Comparison of ENCODE assay signal across 10 mouse cellular contexts in the genomic region with DNA sequence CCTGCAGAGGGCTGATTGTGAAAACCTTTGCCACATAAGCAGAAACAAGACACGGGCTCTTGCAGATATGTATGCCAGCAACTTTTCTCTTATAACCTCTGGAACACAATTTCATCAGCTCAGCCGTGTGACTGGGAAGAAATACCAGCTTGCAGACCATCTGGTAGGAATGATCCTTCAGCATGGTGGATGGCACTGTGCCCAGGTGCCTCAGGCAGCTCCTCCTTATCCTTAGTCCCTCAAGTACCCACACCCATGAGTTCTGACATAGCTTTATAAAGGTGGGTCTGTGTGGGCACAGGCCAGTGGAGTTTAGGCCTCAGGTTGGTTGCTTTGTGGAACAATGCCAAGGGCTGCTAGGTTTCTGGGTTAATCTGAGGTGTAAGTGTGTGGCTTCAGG. TPM values are rescaled to one million over a fixed set of nuclear protein-coding genes. Genes with fewer than 3 reads are reported as not detected.
A peak's percentile ranks its signal among the peaks of the same experiment; 100 is the strongest.
DNase-seq lines count a peak whose midpoint lies in the region; ATAC-seq lines count a peak whose summit lies in the region.
"Had no signal": no experiment of that assay in that cellular context is flagged by ENCODE, and none has a peak within 500 bp of the region (broad histone marks: within the 10 kb centered on the region; RNA-seq: fewer than 3 reads in every experiment).

No protein-coding gene starts in this region.

- peak; percentile 44 for DNase-seq in hindbrain, embryonic 14.5 days (ENCODE audit: low spot score)
- no peak for DNase-seq in hindbrain, embryonic 10.5 days (ENCODE audit: low spot score)
- peak; percentile 49 for DNase-seq in adrenal gland, postnatal 10 days
- DNase-seq in fat pad, adult 2 months (ENCODE audit: extremely low read depth, low read depth, low spot score), result peak; percentile 61
- DNase-seq in left cerebral cortex, postnatal 25 days (ENCODE audit: low spot score in 2 of 2), result peak; percentile 65 to 85
- DNase-seq in Muller cell, postnatal 12 days (ENCODE audit: inconsistent ontology term), result no peak

- no peaks in the 10 kb centered on the region for H3K27me3 ChIP-seq in hindbrain, embryonic 14.5 days (ENCODE audit: control insufficient read depth, insufficient read depth, low read length)
- H3K27me3 ChIP-seq in hindbrain, embryonic 10.5 days (ENCODE audit: insufficient read depth, poor library complexity, severe bottlenecking), result no peaks in the 10 kb centered on the region
- H3K27me3 ChIP-seq in heart, embryonic 11.5 days (ENCODE audit: control insufficient read depth, insufficient read depth, low read length), result no peaks in the 10 kb centered on the region
- H3K27me3 ChIP-seq: embryonic facial prominence, embryonic 13.5 days; limb, embryonic 12.5 days had no signal

- intact Hi-C loops in left cerebral cortex, postnatal 25 days (cut with DNase I), result loop anchor here (1.0 kb wide), 1 partner anchor 25 kb away; the partner anchor contains the start of gene Pgrmc2

- 0 out of 2 replicates have a peak, but pooled peaks cover 6% of the 10 kb centered on the region for H3K9me3 ChIP-seq in hindbrain, embryonic 14.5 days (ENCODE audit: control insufficient read depth, low read length)
- no peaks in the 10 kb centered on the region for H3K9me3 ChIP-seq in hindbrain, embryonic 10.5 days
- 0 out of 2 replicates have a peak, but pooled peaks cover 2% of the 10 kb centered on the region for H3K9me3 ChIP-seq in heart, embryonic 11.5 days (replicated peaks; ENCODE audit: control insufficient read depth, low read length)
- H3K9me3 ChIP-seq: embryonic facial prominence, embryonic 13.5 days had no signal

- H3K4me3 ChIP-seq in hindbrain, embryonic 14.5 days (replicated peaks; ENCODE audit: low read length), result no peak overlapping the region
- H3K4me3 ChIP-seq in hindbrain, embryonic 10.5 days, result no peak overlapping the region
- no peak overlapping the region for H3K4me3 ChIP-seq in heart, embryonic 11.5 days (ENCODE audit: low read depth, low read length)
- H3K4me3 ChIP-seq: embryonic facial prominence, embryonic 13.5 days; limb, embryonic 12.5 days had no signal

- H3K36me3 ChIP-seq in hindbrain, embryonic 14.5 days (replicated peaks; ENCODE audit: control insufficient read depth, insufficient read depth), result no peaks in the 10 kb centered on the region
- peaks cover 7% of the 10 kb centered on the region for H3K36me3 ChIP-seq in hindbrain, embryonic 10.5 days
- H3K36me3 ChIP-seq in heart, embryonic 11.5 days (ENCODE audit: control insufficient read depth, insufficient read depth, low read length), result no peaks in the 10 kb centered on the region

- H3K9ac ChIP-seq in hindbrain, embryonic 14.5 days, result no peak overlapping the region
- H3K9ac ChIP-seq in heart, embryonic 11.5 days (ENCODE audit: low read depth, low read length), result no peak overlapping the region
- H3K9ac ChIP-seq: embryonic facial prominence, embryonic 13.5 days; limb, embryonic 12.5 days had no signal

- no peak overlapping the region for H3K4me2 ChIP-seq in hindbrain, embryonic 14.5 days (replicated peaks)
- no peak overlapping the region for H3K4me2 ChIP-seq in heart, embryonic 11.5 days
- H3K4me2 ChIP-seq: embryonic facial prominence, embryonic 13.5 days; limb, embryonic 12.5 days had no signal

- peak; percentile 44; the same call in 1 of the 2 replicates for ATAC-seq in hindbrain, embryonic 14.5 days (ENCODE audit: low FRiP score)
- ATAC-seq in inflammation-experienced regulatory T-cells, adult 6 months, result no peak
- ATAC-seq in heart, embryonic 11.5 days (replicated peaks; ENCODE audit: insufficient number of reproducible peaks, low FRiP score, low TSS enrichment), result no peak

- 66% methylated on average over 2 of the region's 2 CpGs for WGBS in hindbrain, embryonic 14.5 days
- 88% methylated on average over 2 of the region's 2 CpGs for WGBS in hindbrain, embryonic 10.5 days
- WGBS in heart, embryonic 11.5 days (ENCODE audit: insufficient replicate concordance), result 81% methylated on average over 2 of the region's 2 CpGs

- no peak overlapping the region for H3K27ac ChIP-seq in hindbrain, embryonic 14.5 days
- H3K27ac ChIP-seq in hindbrain, embryonic 10.5 days, result no peak overlapping the region
- H3K27ac ChIP-seq in heart, embryonic 11.5 days (ENCODE audit: low read depth, low read length), result no peak overlapping the region
- H3K27ac ChIP-seq: embryonic facial prominence, embryonic 13.5 days; limb, embryonic 12.5 days had no signal

- H3K4me1 ChIP-seq in hindbrain, embryonic 14.5 days (replicated peaks; ENCODE audit: control insufficient read depth, insufficient read depth, low read length), result no peaks in the 10 kb centered on the region
- H3K4me1 ChIP-seq in hindbrain, embryonic 10.5 days (replicated peaks), result no peaks in the 10 kb centered on the region
- no peaks in the 10 kb centered on the region for H3K4me1 ChIP-seq in heart, embryonic 11.5 days (ENCODE audit: control insufficient read depth, insufficient read depth, low read length)
- H3K4me1 ChIP-seq: limb, embryonic 12.5 days had no signal

RNA-seq across cellular contexts. Expression of gene Pgrmc2, which starts 24.5 kb away (rescaled TPM):
- 23.2 and 26.1 TPM in 2 replicates for polyA plus RNA-seq in hindbrain, embryonic 14.5 days (2014; fragmentation: Nextera tagmentation; extraction: Ambion mirVana)
- polyA plus RNA-seq in hindbrain, embryonic 10.5 days (2016; fragmentation: Nextera tagmentation; extraction: Ambion mirVana), result 29.8 and 32.5 TPM in 2 replicates
- 10 to 100 TPM; 43.6 to 45.7 TPM for total RNA-seq in adrenal gland, postnatal 10 days (2021)
- 10 to 100 TPM; 57.3 to 57.6 TPM for total RNA-seq in left cerebral cortex, postnatal 25 days (2021)
- 1 to 10 TPM; 2.8 to 4.8 (median 2.9) TPM for polyA plus RNA-seq in inflammation-experienced regulatory T-cells, adult 6 months (2017; shearing (Covaris generic))
- polyA plus RNA-seq in heart, embryonic 11.5 days (2014; fragmentation: Nextera tagmentation; extraction: Ambion mirVana), result 29.5 and 30.9 TPM in 2 replicates

Comparison
In these comparisons a context has a peak if more than half of its experiments do, and no peak if none do; other contexts are left out.
1. DNase-seq: peak in hindbrain, embryonic 14.5 days (single experiment), adrenal gland, postnatal 10 days (single experiment), fat pad, adult 2 months (single experiment) and left cerebral cortex, postnatal 25 days (2 of 2); none in hindbrain, embryonic 10.5 days (single experiment) and Muller cell, postnatal 12 days (single experiment).